Mouse (Mus musculus): ENCODE data around the gene Clec11a.

DNA sequence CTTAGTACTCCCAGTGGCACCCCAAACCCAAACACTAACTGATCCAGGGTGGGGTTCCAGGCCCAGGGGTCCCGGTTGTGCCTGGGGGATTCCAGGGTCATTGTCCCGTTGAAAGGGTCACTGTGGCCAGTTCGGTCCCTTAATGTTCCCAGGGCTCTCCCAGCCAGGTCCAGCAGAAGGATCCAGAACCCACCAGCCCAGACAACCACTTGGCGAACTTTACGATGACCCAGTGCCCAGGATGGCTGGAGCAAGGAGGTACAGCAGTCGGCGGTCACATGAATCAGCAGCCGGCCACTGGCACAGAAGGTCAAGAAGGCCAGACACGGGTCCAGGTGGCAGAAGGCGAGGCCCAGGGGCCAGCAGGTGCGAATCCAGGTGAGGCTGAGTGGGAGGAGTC lies 38.6 kb downstream of the Clec11a start:
- no peak for TF ChIP-seq EP300 (IDR thresholded peaks at IDR 0.05)
- no peak for TF ChIP-seq CTCF (IDR thresholded peaks at IDR 0.05)
